Mouse (Mus musculus): ENCODE measurements around the gene Derl3.

DNA sequence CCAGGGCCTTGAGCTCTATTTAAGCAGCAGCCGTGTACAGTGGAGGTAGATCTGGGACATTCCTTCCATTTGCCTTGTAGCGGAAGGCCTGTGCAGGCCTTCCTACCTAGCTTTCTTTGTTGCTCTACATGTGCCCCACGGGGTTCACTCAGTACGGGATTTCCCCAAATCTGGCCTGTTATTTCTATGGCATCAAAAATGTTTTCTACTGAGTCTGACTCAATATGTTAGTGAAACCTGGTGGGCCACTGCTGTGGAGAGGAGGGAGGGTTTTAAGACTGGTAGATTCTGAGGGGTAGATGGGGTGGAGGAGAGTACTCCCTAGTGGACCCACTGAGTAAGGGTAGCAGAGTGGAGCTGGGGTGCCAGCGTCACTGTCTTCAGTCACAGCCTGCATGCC, 2.5 kb downstream of the Derl3 start:
- TF ChIP-seq POLR2A (IDR thresholded peaks at IDR 0.05; ENCODE audit: insufficient read depth, low read depth, low read length) (no peak), CTCF (IDR thresholded peaks at IDR 0.05; ENCODE audit: insufficient read depth, low read depth, low read length) (no peak)

Measured in olfactory bulb, adult 2 months (tissue).